Mouse (Mus musculus) 3134 (cell line): ENCODE results near the gene Mfsd4b2.

Source experiments
- DNase-seq: peaks from one replicate; pipeline ENCODE4 v3.0.0-alpha.2; 2011; ENCODE audit warnings: low spot score; ENCODE audit not compliant: insufficient read length; ENCODE audit errors: extremely low read depth

The Mfsd4b2 gene

DNA sequence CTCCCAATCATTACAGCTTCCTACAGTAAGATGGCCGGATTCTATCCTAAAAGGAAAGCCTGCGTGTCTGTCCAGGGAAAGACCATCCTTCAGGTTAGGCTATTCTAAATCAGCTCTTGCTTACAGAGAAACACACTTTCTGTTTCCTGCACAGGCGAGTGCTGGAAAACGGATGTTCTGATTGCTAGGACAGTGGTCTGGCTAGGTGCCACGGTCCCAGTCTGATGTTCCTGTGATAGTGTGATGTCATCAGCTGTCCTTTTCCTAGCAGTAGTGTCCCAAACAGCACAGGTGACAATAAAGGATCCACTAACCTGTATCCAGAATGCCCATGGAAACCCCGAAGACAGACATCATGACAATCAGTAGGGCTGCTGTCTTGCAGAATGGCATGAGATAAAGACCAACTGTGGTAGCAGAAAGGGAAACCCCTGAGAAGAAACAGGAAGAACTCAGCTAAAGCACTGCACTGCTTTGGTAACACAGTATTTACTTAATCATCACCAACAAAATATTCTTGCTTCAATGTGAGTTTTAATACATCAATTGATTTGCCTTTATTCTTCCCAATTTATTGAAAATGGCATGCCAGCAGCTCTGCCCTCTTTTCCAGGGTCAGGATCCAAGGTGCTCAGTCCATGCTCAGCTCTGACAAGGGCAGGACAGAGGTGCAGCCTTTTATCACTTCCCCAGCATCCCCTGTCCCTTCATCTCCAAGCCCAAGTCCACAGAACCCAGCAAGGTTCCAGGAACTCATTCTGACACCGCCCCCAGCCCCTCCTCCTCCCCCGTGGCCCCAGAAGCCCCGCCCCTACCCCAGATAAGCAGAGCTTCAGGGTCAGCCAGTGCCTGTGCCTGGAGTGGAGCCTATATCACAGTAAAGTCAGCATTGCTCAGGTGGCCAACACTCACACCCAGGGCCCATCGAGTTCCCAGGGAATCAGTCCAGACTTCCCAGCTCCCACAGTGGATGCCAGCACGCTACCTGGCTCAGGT lies 32.7 kb downstream of the Mfsd4b2 start:
- DNase-seq: no peak

DNA sequence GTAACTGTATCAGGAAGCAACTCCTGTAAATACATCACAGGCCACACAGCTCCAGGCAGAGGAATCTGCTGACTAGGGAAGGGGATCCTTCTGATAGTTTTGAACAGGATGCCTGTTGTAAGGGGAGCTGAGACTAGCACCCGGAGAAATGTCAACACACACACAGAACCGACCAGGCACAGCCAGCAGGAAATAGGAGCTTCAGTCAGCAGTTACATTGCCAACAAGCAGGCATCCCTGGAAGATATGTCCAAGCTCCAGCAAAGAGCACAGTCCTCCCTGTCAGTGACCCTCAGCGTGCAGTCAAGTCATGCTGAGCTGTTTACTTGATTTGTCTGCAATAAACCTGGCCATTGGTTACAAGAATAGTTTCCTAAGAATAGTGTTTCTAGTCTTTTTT lies 38.1 kb downstream of the Mfsd4b2 start:
- no peak for DNase-seq
